In the genomic region with DNA sequence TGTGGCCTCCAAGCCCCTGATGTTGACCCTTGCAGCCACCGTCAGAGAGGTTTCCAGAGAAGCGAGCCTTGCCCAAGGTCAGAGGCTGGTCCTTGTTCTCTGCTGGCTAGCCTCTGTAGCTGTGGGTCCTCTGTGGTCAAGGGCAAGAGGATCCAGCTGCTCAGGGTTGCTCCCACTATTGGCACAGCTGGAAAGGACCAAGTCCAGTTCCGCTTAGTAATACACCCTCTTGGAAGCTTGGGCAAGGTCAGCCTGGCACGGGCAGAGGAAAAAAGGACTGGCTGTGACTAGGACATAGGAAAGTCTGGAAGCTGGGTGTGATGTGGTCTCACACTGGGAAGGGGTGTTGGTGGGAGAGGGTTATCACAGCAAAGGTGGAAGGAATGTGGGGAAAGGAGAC, we compare ENCODE assay signal across 8 mouse cellular contexts.
DNase-seq lines count a peak whose midpoint lies in the region; ATAC-seq and TF ChIP-seq lines count a peak whose summit lies in the region.
"Had no signal": no experiment of that assay in that cellular context is flagged by ENCODE, and none has a peak within 500 bp of the region (broad histone marks: within the 10 kb centered on the region; RNA-seq: fewer than 3 reads in every experiment).

No protein-coding gene starts in this region.

- peaks cover 58% of the 10 kb centered on the region for H3K4me1 ChIP-seq in midbrain, embryonic 10.5 days
- H3K4me1 ChIP-seq in midbrain, embryonic 11.5 days (ENCODE audit: control insufficient read depth, insufficient read depth, low read length) = peaks cover 17% of the 10 kb centered on the region
- peaks cover 24% of the 10 kb centered on the region for H3K4me1 ChIP-seq in embryonic facial prominence, embryonic 15.5 days
- H3K4me1 ChIP-seq in hindbrain, postnatal 0 days (ENCODE audit: insufficient read depth, low read length) = peaks cover 10% of the 10 kb centered on the region; the same call in 1 of the 2 replicates

- TF ChIP-seq CTCF in hindbrain, postnatal 0 days (IDR thresholded peaks at IDR 0.05; ENCODE audit: low read depth) = no peak

- no peak overlapping the region for H3K4me2 ChIP-seq in midbrain, embryonic 11.5 days
- H3K4me2 ChIP-seq in embryonic facial prominence, embryonic 15.5 days (replicated peaks) = peak overlapping the region; percentile 25
- H3K4me2 ChIP-seq in hindbrain, postnatal 0 days (ENCODE audit: low read depth, low read length) = no peak overlapping the region

- no peak for ATAC-seq in midbrain, embryonic 11.5 days (ENCODE audit: low FRiP score)
- 0 out of 2 replicates have a peak, but pooled peaks have one; percentile 3 for ATAC-seq in embryonic facial prominence, embryonic 15.5 days (ENCODE audit: insufficient number of reproducible peaks, low FRiP score, low TSS enrichment, low read depth)
- peak; percentile 15; the same call in 1 of the 2 replicates for ATAC-seq in hindbrain, postnatal 0 days

- H3K9ac ChIP-seq in midbrain, embryonic 11.5 days (ENCODE audit: low read length) = no peak overlapping the region
- no peak overlapping the region for H3K9ac ChIP-seq in embryonic facial prominence, embryonic 15.5 days
- H3K9ac ChIP-seq in hindbrain, postnatal 0 days (replicated peaks; ENCODE audit: low read length) = no peak overlapping the region
- H3K9ac ChIP-seq: limb, embryonic 15.5 days had no signal

- 91% methylated on average over 4 of the region's 4 CpGs for WGBS in midbrain, embryonic 10.5 days
- 86% methylated on average over 4 of the region's 4 CpGs for WGBS in midbrain, embryonic 11.5 days
- 75% methylated on average over 4 of the region's 4 CpGs for WGBS in embryonic facial prominence, embryonic 15.5 days
- WGBS in hindbrain, postnatal 0 days = 80% methylated on average over 4 of the region's 4 CpGs

- no peaks in the 10 kb centered on the region for H3K36me3 ChIP-seq in midbrain, embryonic 10.5 days
- H3K36me3 ChIP-seq in midbrain, embryonic 11.5 days (ENCODE audit: control insufficient read depth, insufficient read depth, low read length) = no peaks in the 10 kb centered on the region
- no peaks in the 10 kb centered on the region for H3K36me3 ChIP-seq in embryonic facial prominence, embryonic 15.5 days
- H3K36me3 ChIP-seq in hindbrain, postnatal 0 days (ENCODE audit: insufficient read depth, low read length) = no peaks in the 10 kb centered on the region
- H3K36me3 ChIP-seq: limb, embryonic 15.5 days had no signal

- peak overlapping the region; percentile 63; the same call in 1 of the 2 replicates for H3K27ac ChIP-seq in midbrain, embryonic 10.5 days (replicated peaks)
- H3K27ac ChIP-seq in midbrain, embryonic 11.5 days (ENCODE audit: low read depth, low read length) = no peak overlapping the region
- 0 out of 2 replicates have a peak overlapping the region, but pooled peaks have one; percentile 23 for H3K27ac ChIP-seq in embryonic facial prominence, embryonic 15.5 days (replicated peaks)
- peak overlapping the region; percentile 36; the same call in 1 of the 2 replicates for H3K27ac ChIP-seq in hindbrain, postnatal 0 days
- H3K27ac ChIP-seq: limb, embryonic 15.5 days had no signal

- peaks cover 33% of the 10 kb centered on the region for H3K27me3 ChIP-seq in midbrain, embryonic 10.5 days (ENCODE audit: low read depth, poor library complexity, severe bottlenecking)
- H3K27me3 ChIP-seq in midbrain, embryonic 11.5 days (ENCODE audit: control insufficient read depth, insufficient read depth, low read length) = no peaks in the 10 kb centered on the region; the same call in 1 of the 2 replicates
- H3K27me3 ChIP-seq in embryonic facial prominence, embryonic 15.5 days = no peaks in the 10 kb centered on the region; the same call in 1 of the 2 replicates
- H3K27me3 ChIP-seq in hindbrain, postnatal 0 days (ENCODE audit: insufficient read depth, low read length) = no peaks in the 10 kb centered on the region

- no peak overlapping the region for H3K4me3 ChIP-seq in midbrain, embryonic 10.5 days
- H3K4me3 ChIP-seq in midbrain, embryonic 11.5 days (ENCODE audit: low read depth, low read length) = no peak overlapping the region
- H3K4me3 ChIP-seq in embryonic facial prominence, embryonic 15.5 days (replicated peaks) = no peak overlapping the region
- H3K4me3 ChIP-seq in hindbrain, postnatal 0 days (ENCODE audit: low read length) = no peak overlapping the region
- H3K4me3 ChIP-seq: limb, embryonic 15.5 days had no signal

- no peak for DNase-seq in midbrain, embryonic 10.5 days (ENCODE audit: low spot score)
- no peak for DNase-seq in midbrain, embryonic 11.5 days (ENCODE audit: low spot score, missing footprints)
- no peak for DNase-seq in hindbrain, postnatal 0 days (ENCODE audit: low spot score)
- peak; percentile 46 for DNase-seq in skeletal muscle tissue, adult 2 months (ENCODE audit: low read depth, low spot score)
- DNase-seq in cerebellum, adult 9-11 months = no peak
- no peak for DNase-seq in frontal cortex, postnatal 36 days (ENCODE audit: low spot score in 2 of 2)

- no peaks in the 10 kb centered on the region for H3K9me3 ChIP-seq in midbrain, embryonic 10.5 days (replicated peaks)
- H3K9me3 ChIP-seq in midbrain, embryonic 11.5 days (ENCODE audit: control insufficient read depth, low read length) = no peaks in the 10 kb centered on the region
- no peaks in the 10 kb centered on the region for H3K9me3 ChIP-seq in embryonic facial prominence, embryonic 15.5 days (replicated peaks)
- no peaks in the 10 kb centered on the region for H3K9me3 ChIP-seq in hindbrain, postnatal 0 days (ENCODE audit: low read length)
- H3K9me3 ChIP-seq: limb, embryonic 15.5 days had no signal
